Mouse (Mus musculus): ENCODE measurements around the gene Syngr4.
"Not testable (repeated sequence)": the region's sequence is repeated elsewhere in the genome, so short reads cannot be mapped to it uniquely, and the experiment has no call there.

Gene Syngr4

DNA sequence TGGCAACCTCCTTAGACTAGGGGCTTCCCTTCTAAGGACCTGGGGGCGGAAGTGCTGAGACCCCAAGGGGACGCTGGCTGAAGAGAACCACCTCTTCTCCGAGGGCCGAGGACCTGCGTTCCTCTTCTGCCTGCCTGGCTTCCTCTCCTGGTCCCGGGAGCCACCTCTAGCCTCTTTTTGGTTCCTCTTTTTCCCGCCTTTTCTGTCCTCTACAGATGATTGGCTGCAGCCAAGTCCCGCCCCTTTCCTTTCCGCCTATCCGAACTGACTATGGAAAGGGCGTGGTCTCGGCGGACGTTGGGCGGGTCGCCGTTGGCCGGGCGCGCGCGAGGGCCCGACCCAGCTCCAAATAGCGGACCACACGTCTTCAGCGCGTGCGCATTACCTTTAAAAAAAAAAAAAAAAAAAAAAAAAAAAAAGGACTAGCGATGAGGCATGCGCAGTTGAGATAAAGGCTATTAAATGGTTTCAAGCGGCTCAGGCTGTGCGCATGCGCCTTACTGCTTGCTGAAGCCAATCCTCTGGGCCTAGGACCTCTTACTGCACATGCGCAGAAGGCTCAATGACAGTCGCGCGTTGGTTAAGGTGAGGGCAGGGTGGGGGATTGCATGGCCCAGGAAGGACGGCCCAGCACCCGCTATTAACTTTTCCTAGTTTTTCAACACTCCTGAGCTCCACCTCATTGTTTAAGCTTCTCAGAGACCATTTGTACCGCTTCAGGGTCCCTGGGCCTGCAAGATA, at the start of gene Syngr4, which contains the start of gene Tmem143:
Gene Syngr4, minus strand, starts transcription at position 198 of the 741 bp plus-strand sequence.
Gene Tmem143, plus strand, starts transcription at position 425 of the 741 bp plus-strand sequence.
- DNase-seq (ENCODE audit: low read depth, low spot score): peak; percentile 99

DNA sequence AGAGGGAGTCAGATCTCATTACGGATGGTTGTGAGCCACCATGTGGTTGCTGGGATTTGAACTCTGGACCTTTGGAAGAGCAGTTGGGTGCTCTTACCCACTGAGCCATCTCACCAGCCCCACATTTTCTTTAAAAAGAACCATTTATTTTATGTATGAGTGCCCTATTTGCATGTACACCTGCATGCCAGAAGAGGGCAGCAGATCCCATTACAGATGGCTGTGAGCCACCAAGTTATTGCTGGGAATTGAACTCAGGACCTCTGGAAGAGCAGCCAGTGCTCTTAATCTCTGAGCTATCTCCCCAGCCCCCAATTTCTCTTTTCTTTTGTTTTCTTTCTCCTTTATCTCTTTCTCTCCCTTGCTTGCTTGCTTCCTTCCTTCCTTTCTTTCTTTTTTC, 46.8 kb upstream of the Syngr4 start:
- peak; percentile 12 for DNase-seq (ENCODE audit: low read depth, low spot score)

- DNase-seq (ENCODE audit: low read depth, low spot score): no peak
Measured at GRCm38 (mm10) chr7:45941986-45942385, 45.5 kb upstream of the Syngr4 start.

DNA sequence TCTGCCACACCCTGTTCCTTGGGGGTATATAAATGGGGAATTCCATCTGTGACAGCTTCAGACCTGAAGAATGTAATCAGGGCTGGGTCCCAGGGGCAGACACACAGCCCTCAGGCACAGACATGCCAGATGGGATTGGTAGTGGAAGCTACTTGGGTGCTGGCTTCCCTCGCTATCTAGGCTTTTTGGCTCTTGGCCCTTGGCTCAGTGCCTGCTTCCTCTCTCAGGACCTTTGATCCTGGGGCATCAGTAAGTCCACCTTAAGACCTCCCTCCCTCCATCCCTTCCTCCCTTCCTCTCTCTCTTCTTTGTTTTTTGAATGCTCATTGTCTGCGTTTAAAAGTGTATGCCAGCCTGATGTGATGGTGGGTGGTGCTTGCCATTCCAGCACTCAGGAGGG, 43.3 kb upstream of the Syngr4 start:
- no peak for DNase-seq (ENCODE audit: low read depth, low spot score)

- peak; percentile 80 for DNase-seq (ENCODE audit: low read depth, low spot score)
Measured at GRCm38 (mm10) chr7:45935114-45935513, 38.6 kb upstream of the Syngr4 start.

DNA sequence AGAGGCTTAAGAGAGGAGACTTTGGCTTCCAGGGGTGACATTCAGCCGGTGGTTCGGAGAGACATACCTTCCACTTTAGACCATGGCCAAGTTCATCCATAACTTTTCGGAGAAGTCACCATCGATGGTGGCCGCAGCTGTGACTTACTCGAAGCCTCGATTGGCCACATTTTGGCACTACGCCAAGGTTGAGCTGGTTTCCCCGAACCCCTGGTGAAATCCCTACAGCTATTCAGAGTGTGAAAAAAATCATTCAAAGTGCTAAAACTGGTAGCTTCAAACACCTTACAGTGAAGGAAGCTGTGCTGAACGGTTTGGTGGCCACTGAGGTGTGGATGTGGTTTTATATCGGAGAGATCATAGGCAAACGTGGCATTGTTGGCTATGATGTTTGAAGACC, 37.3 kb upstream of the Syngr4 start:
- not testable (repeated sequence) for DNase-seq (ENCODE audit: low read depth, low spot score)

DNA sequence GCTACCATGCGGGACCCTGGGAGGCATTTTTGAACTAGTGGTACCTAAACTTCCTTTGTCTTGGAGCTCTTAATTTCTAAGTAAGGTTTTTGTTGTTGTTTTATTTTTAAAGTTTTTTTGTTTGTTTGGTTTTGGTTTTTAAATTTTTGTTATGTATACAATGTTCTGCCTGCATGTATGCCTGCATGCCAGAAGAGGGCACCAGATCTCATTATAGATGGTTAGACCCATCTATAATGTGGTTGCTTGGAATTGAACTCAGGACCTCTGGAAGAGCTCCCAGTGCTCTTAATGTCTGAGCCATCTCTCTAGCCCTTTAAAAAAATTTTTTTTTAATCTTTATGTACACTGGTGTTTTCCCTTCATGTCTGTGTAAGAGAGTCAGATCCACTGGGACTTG, 33.2 kb upstream of the Syngr4 start:
- DNase-seq (ENCODE audit: low read depth, low spot score): no peak

DNA sequence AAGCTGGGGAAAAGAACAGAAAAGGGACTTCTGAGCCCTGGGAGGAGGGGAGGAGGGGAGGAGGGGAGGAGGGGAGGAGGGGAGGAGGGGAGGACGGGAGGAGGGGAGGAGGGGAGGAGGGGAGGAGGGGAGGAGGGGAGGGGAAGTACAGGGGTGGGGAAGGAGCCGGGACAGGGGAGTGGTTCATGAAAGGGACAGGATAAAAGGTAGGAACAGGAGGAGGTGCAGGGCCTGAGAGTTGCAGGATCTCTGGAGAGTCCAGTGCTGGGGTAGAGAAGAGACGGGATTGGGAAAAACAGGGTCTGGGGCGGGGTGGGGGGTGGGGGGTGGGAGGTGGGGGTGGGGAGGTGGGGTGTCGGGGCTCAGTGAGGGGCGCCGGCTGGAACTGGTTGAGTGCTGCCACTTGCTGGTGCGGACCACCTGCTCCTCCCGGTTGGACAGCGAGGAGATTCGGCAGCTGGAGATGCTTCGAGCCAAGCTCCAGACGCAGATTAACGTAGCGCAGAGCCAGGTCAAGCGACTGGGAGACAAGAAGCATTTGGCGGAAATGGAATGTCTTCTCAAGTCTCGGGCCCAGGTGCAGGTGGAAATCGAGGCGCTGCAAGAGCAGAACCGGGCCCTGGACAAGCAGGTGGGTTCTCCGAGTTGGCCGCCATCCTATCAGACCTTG, 32.2 kb upstream of the Syngr4 start:
- no peak for DNase-seq (ENCODE audit: low read depth, low spot score)

- DNase-seq (ENCODE audit: low read depth, low spot score): peak; percentile 25
Measured at GRCm38 (mm10) chr7:45924429-45924816, 27.9 kb upstream of the Syngr4 start.

DNA sequence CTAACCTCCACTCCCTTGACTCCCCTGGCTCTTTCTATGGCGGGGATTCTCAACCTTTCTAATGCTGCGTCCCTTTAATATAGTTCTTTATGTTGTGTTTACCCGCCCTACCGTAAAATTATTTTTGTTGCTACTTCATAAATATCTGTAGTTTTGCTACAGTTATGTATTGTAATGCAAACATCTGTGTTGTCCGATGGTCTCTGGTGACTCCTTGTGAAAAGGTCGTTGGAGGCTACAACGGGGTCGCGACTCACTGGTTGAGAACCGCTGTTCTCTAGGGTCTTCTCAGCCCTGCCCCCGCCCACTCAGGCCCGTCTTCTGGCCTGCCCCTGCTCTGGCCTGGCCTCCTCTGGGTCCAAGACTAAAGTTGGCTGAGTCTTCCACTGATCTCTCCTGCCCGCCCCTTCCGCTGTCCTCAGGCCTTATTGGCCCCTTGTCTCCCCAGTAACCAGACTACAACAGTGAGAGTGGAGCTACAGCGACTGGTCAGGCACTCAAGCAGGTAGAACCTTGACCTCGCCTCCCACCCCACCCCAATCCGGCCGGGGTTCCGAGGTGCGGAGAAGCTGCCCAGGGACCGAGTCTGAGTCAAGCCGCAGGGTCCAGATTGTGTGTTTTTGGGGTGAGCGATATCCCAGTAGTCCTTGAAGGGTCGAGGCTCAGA, 27.4 kb upstream of the Syngr4 start, which contains the start of gene Ccdc114:
Gene Ccdc114, plus strand, starts transcription at position 311 of the 667 bp plus-strand sequence.
- DNase-seq (ENCODE audit: low read depth, low spot score): peak; percentile 54

GRCm38 (mm10) chr7:45922928-45923761, 26.6 kb upstream of the Syngr4 start:
- peak; percentile 96 for DNase-seq (ENCODE audit: low read depth, low spot score)

GRCm38 (mm10) chr7:45921950-45922600, 25.6 kb upstream of the Syngr4 start:
- DNase-seq (ENCODE audit: low read depth, low spot score): no peak

GRCm38 (mm10) chr7:45921242-45921621, 24.7 kb upstream of the Syngr4 start, which contains the start of gene Emp3:
TSS of gene Emp3 (minus strand) at chr7:45921404.
- no peak for DNase-seq (ENCODE audit: low read depth, low spot score)

DNA sequence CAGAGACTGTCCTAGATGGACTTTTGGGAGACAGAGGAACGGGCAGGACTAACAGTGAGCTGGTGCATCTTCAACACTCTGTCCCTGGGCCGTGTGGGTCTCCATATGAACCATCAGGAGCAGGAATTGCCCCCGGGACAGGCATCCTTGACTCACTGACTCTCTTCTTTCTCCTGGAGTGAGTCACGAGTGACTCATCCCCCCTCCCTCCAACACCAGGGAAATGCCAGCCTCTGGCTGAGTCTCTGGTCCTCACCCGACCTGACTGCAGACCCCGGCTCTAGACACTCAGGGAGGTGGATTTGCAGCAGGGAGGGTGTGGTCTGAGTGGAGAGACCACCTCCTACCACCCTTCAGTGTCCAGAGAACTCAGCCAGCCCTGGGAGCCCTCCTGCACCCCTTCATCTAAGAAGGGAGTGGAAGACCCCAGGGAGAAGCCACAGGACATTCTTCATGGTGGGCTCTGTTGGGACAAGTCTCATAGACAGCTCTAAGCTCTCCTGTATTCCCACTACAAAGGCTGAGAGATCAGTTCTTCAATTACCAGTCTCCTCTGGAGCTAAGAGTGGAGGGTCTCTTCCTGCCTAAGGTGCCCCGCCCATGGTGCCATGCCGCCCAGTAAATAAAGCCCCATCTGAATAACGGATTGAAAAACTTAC, 24.2 kb upstream of the Syngr4 start:
- DNase-seq (ENCODE audit: low read depth, low spot score): no peak

DNA sequence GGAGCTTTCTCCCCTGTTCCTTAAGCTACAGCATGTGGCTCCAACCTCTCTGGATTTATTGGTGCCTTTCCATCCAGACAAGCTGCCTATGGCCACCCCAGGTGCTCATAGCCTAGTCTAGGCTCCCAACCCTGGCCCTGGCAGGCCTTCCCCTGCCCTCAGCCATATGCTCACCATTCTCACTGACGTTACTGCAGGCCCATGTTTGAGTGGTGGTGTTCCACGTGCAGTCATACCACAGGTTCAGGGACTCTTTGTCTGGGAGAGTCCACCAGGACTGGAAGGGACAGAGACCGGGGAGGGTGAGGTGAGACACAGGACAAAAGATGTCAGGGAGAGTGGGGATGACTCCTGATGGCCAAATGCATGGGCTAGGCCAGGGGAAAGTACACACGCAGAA, 23.2 kb upstream of the Syngr4 start:
- DNase-seq (ENCODE audit: low read depth, low spot score): no peak

- DNase-seq (ENCODE audit: low read depth, low spot score): no peak
Measured at GRCm38 (mm10) chr7:45919083-45919671, 22.7 kb upstream of the Syngr4 start.

- DNase-seq (ENCODE audit: low read depth, low spot score): no peak
Measured at GRCm38 (mm10) chr7:45917926-45918325, 21.4 kb upstream of the Syngr4 start.

DNA sequence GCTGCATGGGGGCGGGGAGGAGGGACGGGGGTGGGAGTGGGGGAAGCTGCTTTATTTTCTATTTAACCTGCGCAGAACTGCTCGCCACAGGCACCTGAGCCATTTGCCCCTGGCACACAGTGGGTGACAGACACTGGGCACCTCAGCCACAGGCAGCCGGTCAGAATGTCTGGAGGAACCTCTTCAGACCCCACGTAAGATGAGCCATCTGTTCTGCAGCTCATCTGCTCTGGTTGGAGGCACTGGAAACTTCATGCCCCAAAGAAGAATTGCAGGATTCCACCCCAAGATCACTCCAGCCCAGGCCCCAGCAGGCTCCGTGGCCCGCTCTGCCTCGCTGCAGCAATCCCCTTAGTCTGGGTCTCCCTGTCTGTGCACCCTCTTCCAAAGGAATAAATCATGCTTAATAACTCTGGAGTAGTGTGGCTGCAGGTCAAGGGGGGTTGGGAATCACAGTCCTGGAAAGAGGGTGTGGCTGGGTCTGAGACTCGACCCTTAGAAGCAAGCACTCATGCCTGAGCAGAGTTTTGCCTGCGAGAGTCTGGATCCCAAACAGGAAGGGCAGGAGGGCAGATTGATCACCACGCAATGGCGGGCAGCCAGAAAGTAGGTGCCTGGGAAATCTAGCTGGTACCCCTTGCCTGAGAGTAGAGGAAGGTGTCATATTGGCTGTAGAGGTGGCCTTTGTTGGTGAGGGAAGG, 20.6 kb upstream of the Syngr4 start:
- DNase-seq (ENCODE audit: low read depth, low spot score): no peak
